Mouse (Mus musculus) C2C12 (cell line): ENCODE results near the gene Zbtb8b.

Experiments
- CTCF ChIP-seq: IDR thresholded peaks from one replicate; pipeline ENCODE4 v1.5.1; 2011; ENCODE audit not compliant: control insufficient read depth, insufficient read depth, insufficient read length
- MAX ChIP-seq: IDR thresholded peaks from one replicate; pipeline ENCODE4 v1.6.1; 2011; ENCODE audit warnings: mild to moderate bottlenecking, control low read depth
- MYOG ChIP-seq: IDR thresholded peaks from one replicate; pipeline ENCODE4 v1.6.1; 2011; ENCODE audit not compliant: control insufficient read depth, insufficient read length; ENCODE audit errors: extremely low read depth
- USF1 ChIP-seq: IDR thresholded peaks from one replicate; pipeline ENCODE4 v1.6.1; 2011; ENCODE audit warnings: low read depth, mild to moderate bottlenecking, control low read depth, moderate library complexity

DNA sequence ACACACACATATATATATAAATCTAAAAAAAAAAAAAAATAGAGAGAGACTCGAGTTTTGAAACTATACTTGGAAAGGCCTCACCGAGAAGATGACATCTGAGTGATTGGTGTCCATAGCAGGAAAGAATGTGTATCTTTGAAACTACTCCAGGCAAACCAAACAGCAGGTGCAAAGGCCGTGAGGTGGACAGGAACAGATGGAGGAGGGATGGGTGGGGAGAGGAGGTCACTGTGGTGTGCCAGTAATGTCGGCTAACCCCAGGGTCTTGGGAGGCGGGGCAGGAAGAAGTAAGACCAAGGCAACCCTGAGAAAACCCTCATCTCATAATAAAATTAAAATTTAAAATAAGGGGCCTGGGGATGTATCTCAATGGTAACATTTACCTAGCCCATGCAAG, 64.8 kb downstream of the Zbtb8b start:
- TF ChIP-seq CTCF, result no peak
- no peak for TF ChIP-seq MAX
- no peak for TF ChIP-seq MYOG
- no peak for TF ChIP-seq USF1
